In genomic region chr11:75652942-75653684, GRCm38 (mm10) we compare ENCODE assay signal across 8 mouse cellular contexts. TPM values are rescaled to one million over a fixed set of nuclear protein-coding genes. Genes with fewer than 3 reads are reported as not detected.
DNase-seq lines count a peak whose midpoint lies in the region; ATAC-seq and TF ChIP-seq lines count a peak whose summit lies in the region.

No protein-coding gene starts in this region.

- peaks cover 5% of the 10 kb centered on the region for H3K36me3 ChIP-seq in embryonic facial prominence, embryonic 13.5 days
- H3K36me3 ChIP-seq in hindbrain, embryonic 13.5 days, result no peaks in the 10 kb centered on the region
- peaks cover 10% of the 10 kb centered on the region for H3K36me3 ChIP-seq in liver, embryonic 12.5 days
- no peaks in the 10 kb centered on the region for H3K36me3 ChIP-seq in neural tube, embryonic 11.5 days (ENCODE audit: control insufficient read depth, insufficient read depth, low read length)

- no peaks in the 10 kb centered on the region for H3K9me3 ChIP-seq in embryonic facial prominence, embryonic 13.5 days
- no peaks in the 10 kb centered on the region for H3K9me3 ChIP-seq in hindbrain, embryonic 13.5 days
- no peaks in the 10 kb centered on the region for H3K9me3 ChIP-seq in liver, embryonic 12.5 days (replicated peaks)
- no peaks in the 10 kb centered on the region for H3K9me3 ChIP-seq in neural tube, embryonic 11.5 days (ENCODE audit: control insufficient read depth, low read length)

- TF ChIP-seq CTCF in left cerebral cortex, adult 2 months (IDR thresholded peaks at IDR 0.05), result no peak

- peaks cover 53% of the 10 kb centered on the region for H3K4me1 ChIP-seq in embryonic facial prominence, embryonic 13.5 days
- H3K4me1 ChIP-seq in hindbrain, embryonic 13.5 days (replicated peaks), result peaks cover 52% of the 10 kb centered on the region
- H3K4me1 ChIP-seq in liver, embryonic 12.5 days, result peaks cover 85% of the 10 kb centered on the region
- H3K4me1 ChIP-seq in neural tube, embryonic 11.5 days (ENCODE audit: control insufficient read depth, insufficient read depth, low read length), result peaks cover 20% of the 10 kb centered on the region

- WGBS in embryonic facial prominence, embryonic 13.5 days, result 26% methylated on average over 14 of the region's 14 CpGs
- 30% methylated on average over 14 of the region's 14 CpGs for WGBS in hindbrain, embryonic 13.5 days
- WGBS in liver, embryonic 12.5 days (ENCODE audit: insufficient replicate concordance), result 21% methylated on average over 14 of the region's 14 CpGs
- 26% methylated on average over 14 of the region's 14 CpGs for WGBS in neural tube, embryonic 11.5 days

- intact Hi-C loops in left cerebral cortex, adult 2 months (cut with DNase I), result loop anchor here (5.0 kb wide), 1 partner anchor 79 kb away; the partner anchor contains the start of gene Ywhae
- intact Hi-C loops in left cerebral cortex, postnatal 25 days (cut with DNase I), result no loop called here
- intact Hi-C loops in left cerebral cortex, postnatal 36 days (cut with DNase I), result no loop called here

- H3K9ac ChIP-seq in embryonic facial prominence, embryonic 13.5 days, result no peak overlapping the region; the same call in 1 of the 2 replicates
- H3K9ac ChIP-seq in hindbrain, embryonic 13.5 days, result no peak overlapping the region
- peak overlapping the region; percentile 89 for H3K9ac ChIP-seq in liver, embryonic 12.5 days
- no peak overlapping the region for H3K9ac ChIP-seq in neural tube, embryonic 11.5 days (ENCODE audit: low read length)

- peaks cover 25% of the 10 kb centered on the region for H3K27me3 ChIP-seq in embryonic facial prominence, embryonic 13.5 days
- peaks cover 57% of the 10 kb centered on the region for H3K27me3 ChIP-seq in hindbrain, embryonic 13.5 days
- no peaks in the 10 kb centered on the region for H3K27me3 ChIP-seq in liver, embryonic 12.5 days (replicated peaks)
- peaks cover 18% of the 10 kb centered on the region for H3K27me3 ChIP-seq in neural tube, embryonic 11.5 days (ENCODE audit: control insufficient read depth, insufficient read depth, low read length)

- DNase-seq in left cerebral cortex, adult 2 months (ENCODE audit: extremely low spot score in 1 of 2, low spot score in 2 of 2), result no peak
- no peak for DNase-seq in left cerebral cortex, postnatal 25 days (ENCODE audit: low spot score in 2 of 2)
- DNase-seq in neural tube, embryonic 11.5 days (ENCODE audit: low spot score), result no peak
- DNase-seq in left cerebral cortex, postnatal 36 days (ENCODE audit: low spot score in 2 of 2), result no peak
- DNase-seq in frontal cortex, postnatal 36 days (ENCODE audit: low spot score in 2 of 2), result no peak

- peak overlapping the region; percentile 43 for H3K4me3 ChIP-seq in left cerebral cortex, adult 2 months
- H3K4me3 ChIP-seq in embryonic facial prominence, embryonic 13.5 days, result peak overlapping the region; percentile 60
- peak overlapping the region; percentile 45 for H3K4me3 ChIP-seq in hindbrain, embryonic 13.5 days
- H3K4me3 ChIP-seq in liver, embryonic 12.5 days, result peak overlapping the region; percentile 80
- peak overlapping the region; percentile 35 for H3K4me3 ChIP-seq in neural tube, embryonic 11.5 days (ENCODE audit: low read depth, low read length)

- peak overlapping the region; percentile 78 for H3K27ac ChIP-seq in left cerebral cortex, adult 2 months
- H3K27ac ChIP-seq in embryonic facial prominence, embryonic 13.5 days, result peak overlapping the region; percentile 49; the same call in 1 of the 2 replicates
- no peak overlapping the region for H3K27ac ChIP-seq in hindbrain, embryonic 13.5 days
- peak overlapping the region; percentile 92 for H3K27ac ChIP-seq in liver, embryonic 12.5 days
- no peak overlapping the region for H3K27ac ChIP-seq in neural tube, embryonic 11.5 days (ENCODE audit: low read depth, low read length)

- peak overlapping the region; percentile 78 for H3K4me2 ChIP-seq in embryonic facial prominence, embryonic 13.5 days
- peak overlapping the region; percentile 78 for H3K4me2 ChIP-seq in hindbrain, embryonic 13.5 days
- H3K4me2 ChIP-seq in liver, embryonic 12.5 days, result peak overlapping the region; percentile 99
- peak overlapping the region; percentile 60 for H3K4me2 ChIP-seq in neural tube, embryonic 11.5 days (ENCODE audit: low read depth)

- ATAC-seq in embryonic facial prominence, embryonic 13.5 days (ENCODE audit: insufficient number of reproducible peaks, insufficient read depth, low FRiP score, low TSS enrichment, low read depth), result no peak
- no peak for ATAC-seq in hindbrain, embryonic 13.5 days (ENCODE audit: low FRiP score)
- ATAC-seq in liver, embryonic 12.5 days, result no peak
- no peak for ATAC-seq in neural tube, embryonic 11.5 days (ENCODE audit: insufficient read depth, low FRiP score, low TSS enrichment)

RNA-seq across cellular contexts. Expression of gene Myo1c, which starts 2.8 kb away (rescaled TPM):
- 10 to 100 TPM; 25.2 to 26.6 TPM for total RNA-seq in left cerebral cortex, adult 2 months (2021)
- total RNA-seq in left cerebral cortex, postnatal 25 days (2021), result 10 to 100 TPM; 17.4 to 19.0 TPM
- polyA plus RNA-seq in embryonic facial prominence, embryonic 13.5 days (2015; fragmentation: Nextera tagmentation; extraction: Ambion mirVana), result 38.3 and 43.8 TPM in 2 replicates
- polyA plus RNA-seq in hindbrain, embryonic 13.5 days (2015; fragmentation: Nextera tagmentation; extraction: Ambion mirVana), result 8.8 and 9.6 TPM in 2 replicates
- 34.6 and 35.5 TPM in 2 replicates for polyA plus RNA-seq in liver, embryonic 12.5 days (2016; fragmentation: Nextera tagmentation; extraction: Ambion mirVana)
- polyA plus RNA-seq in neural tube, embryonic 11.5 days (2014; fragmentation: Nextera tagmentation; extraction: Ambion mirVana), result 13.0 and 13.8 TPM in 2 replicates
- total RNA-seq in left cerebral cortex, postnatal 36 days (2021), result 10 to 100 TPM; 18.0 to 20.7 TPM

RNA-seq across cellular contexts. Expression of gene Inpp5k, which starts 22.3 kb away (rescaled TPM):
- 10 to 100 TPM; 41.0 to 42.7 TPM for total RNA-seq in left cerebral cortex, adult 2 months (2021)
- total RNA-seq in left cerebral cortex, postnatal 25 days (2021), result 10 to 100 TPM; 38.5 to 41.3 TPM
- 23.2 and 26.2 TPM in 2 replicates for polyA plus RNA-seq in embryonic facial prominence, embryonic 13.5 days (2015; fragmentation: Nextera tagmentation; extraction: Ambion mirVana)
- 38.8 and 41.2 TPM in 2 replicates for polyA plus RNA-seq in hindbrain, embryonic 13.5 days (2015; fragmentation: Nextera tagmentation; extraction: Ambion mirVana)
- 15.0 and 15.8 TPM in 2 replicates for polyA plus RNA-seq in liver, embryonic 12.5 days (2016; fragmentation: Nextera tagmentation; extraction: Ambion mirVana)
- polyA plus RNA-seq in neural tube, embryonic 11.5 days (2014; fragmentation: Nextera tagmentation; extraction: Ambion mirVana), result 26.2 and 28.4 TPM in 2 replicates
- total RNA-seq in left cerebral cortex, postnatal 36 days (2021), result 10 to 100 TPM; 39.1 to 43.1 TPM

RNA-seq across cellular contexts. Expression of gene Crk, which starts 25.9 kb away (rescaled TPM):
- 100 to 1,000 TPM; 126 to 133 TPM for total RNA-seq in left cerebral cortex, adult 2 months (2021)
- total RNA-seq in left cerebral cortex, postnatal 25 days (2021), result 100 to 1,000 TPM; 125 to 137 TPM
- 123 and 136 TPM in 2 replicates for polyA plus RNA-seq in embryonic facial prominence, embryonic 13.5 days (2015; fragmentation: Nextera tagmentation; extraction: Ambion mirVana)
- 120 TPM in 2 replicates for polyA plus RNA-seq in hindbrain, embryonic 13.5 days (2015; fragmentation: Nextera tagmentation; extraction: Ambion mirVana)
- polyA plus RNA-seq in liver, embryonic 12.5 days (2016; fragmentation: Nextera tagmentation; extraction: Ambion mirVana), result 50.2 and 53.6 TPM in 2 replicates
- polyA plus RNA-seq in neural tube, embryonic 11.5 days (2014; fragmentation: Nextera tagmentation; extraction: Ambion mirVana), result 125 and 134 TPM in 2 replicates
- total RNA-seq in left cerebral cortex, postnatal 36 days (2021), result 100 to 1,000 TPM; 130 to 133 TPM

Comparison
In these comparisons a context has a peak if more than half of its experiments do, and no peak if none do; other contexts are left out.
1. H3K27ac ChIP-seq: peak in left cerebral cortex, adult 2 months (single experiment), embryonic facial prominence, embryonic 13.5 days (single experiment) and liver, embryonic 12.5 days (single experiment); none in hindbrain, embryonic 13.5 days (single experiment) and neural tube, embryonic 11.5 days (single experiment).
2. Peak in every context shown above with its lines, with median percentiles within 50 percentile points of each other: H3K4me3 ChIP-seq and H3K4me2 ChIP-seq.